Mouse (Mus musculus): Measurements from ENCODE around the gene Ppp2r5c.

Ppp2r5c gene

DNA sequence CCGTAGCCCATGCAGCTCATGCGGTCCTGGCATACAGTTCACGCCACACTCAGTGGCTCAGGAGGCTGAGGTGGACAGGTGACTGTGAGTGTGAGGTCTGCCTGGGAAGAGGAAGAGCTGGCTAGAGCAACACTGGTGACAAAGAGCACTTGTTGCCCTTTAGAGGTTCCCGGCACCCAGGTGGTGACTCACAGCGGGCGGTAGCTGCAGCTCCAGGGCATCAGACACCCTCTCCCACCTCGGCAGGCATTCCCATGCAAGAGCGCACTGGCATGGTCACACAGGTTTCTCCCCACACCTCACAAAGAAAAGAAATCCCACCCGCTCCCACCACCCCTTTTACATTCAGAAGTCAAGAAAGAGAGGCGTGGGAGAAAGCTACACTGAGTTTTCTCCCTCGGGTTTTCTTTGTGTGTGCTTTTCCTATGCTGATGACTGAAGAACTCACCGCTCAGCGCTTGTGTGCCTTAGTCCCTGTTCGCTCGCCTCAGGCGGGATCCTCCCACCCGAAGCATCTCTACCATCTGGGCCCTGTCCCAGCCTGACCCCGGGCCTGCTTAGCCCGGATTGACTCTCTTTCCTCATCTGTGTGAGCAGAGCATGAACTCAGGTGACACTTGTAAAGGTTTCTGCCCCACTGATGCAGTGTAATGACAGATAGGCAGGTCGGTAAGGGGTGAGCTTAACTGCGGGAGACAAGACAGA lies 108.8 kb downstream of the Ppp2r5c start:
- DNase-seq (ENCODE audit: low read depth, low spot score): peak; percentile 47

DNA sequence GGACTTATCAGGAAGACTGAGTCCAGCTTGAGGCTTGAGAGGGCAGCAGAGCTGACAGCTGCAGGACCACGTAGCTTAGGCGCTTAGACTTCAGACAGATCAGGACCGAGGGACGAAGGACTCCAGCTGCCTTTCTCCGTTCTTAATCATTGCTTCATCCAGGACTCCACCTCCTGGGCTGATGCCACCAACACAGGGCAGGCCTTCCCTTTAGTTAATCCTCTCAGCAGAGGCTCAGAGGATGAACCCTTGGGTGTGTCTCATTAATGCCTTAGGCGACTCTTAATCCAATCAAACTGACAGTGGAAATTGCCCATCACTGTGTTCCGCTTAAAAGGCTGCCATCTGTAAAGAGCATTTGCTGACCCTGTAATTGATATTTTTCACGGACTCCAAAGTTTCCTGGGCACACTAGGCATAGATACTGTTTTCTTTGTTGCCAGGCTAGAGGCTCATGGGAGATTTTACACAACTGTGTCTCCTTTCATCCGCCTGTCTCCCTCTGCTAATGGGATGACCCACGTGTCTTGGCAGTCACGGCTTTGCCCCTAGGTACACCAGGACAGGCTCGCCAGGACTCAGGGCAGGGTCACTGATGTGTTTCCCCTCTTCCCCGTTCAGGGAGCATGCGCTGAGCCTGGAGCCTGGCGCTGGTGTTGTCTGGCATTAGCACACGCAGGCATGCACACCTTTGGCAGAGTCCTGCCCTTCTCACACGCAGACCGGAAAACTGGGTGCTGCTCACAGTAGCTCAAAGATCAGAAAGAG lies 110.1 kb downstream of the Ppp2r5c start:
- DNase-seq (ENCODE audit: low read depth, low spot score): peak; percentile 87

DNA sequence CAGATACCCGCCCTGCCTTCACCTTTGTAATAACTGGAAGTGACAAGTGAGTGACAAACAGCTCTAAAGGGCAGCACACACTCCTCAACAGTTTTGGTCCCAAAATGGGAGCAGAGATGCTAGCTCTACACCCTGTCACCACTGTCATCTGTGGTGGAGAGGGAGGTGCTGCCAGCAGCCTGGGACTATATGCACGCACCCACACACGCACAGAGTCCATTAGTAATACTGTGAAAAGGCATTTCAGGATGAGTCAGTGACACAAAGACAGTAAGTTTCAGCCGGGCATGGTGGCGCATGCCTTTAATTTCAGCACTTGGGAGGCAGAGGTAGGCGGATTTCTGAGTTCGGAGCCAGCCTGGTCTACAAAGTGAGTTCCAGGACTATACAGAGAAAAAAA lies 111.3 kb downstream of the Ppp2r5c start:
- no peak for DNase-seq (ENCODE audit: low read depth, low spot score)

DNA sequence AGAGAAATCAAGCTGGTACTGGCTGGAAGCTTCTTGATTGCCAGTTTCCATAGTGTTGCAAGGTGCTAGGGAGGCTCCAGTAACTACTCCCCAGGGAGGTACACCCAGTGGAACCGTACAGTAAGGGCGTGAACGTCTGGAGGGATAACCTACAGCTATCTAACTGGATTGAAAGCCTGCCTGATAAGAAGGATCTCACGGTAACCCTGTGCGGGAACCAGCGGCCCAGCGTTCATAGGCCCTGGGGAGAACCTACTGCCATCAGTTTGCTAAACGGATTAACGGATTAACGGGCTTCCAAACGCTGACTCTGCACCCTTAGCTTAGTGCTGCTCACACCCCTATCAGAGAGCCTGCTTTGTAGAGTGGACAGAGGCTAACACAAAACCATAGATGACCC lies 116.5 kb downstream of the Ppp2r5c start:
- DNase-seq (ENCODE audit: low read depth, low spot score): peak; percentile 79

DNA sequence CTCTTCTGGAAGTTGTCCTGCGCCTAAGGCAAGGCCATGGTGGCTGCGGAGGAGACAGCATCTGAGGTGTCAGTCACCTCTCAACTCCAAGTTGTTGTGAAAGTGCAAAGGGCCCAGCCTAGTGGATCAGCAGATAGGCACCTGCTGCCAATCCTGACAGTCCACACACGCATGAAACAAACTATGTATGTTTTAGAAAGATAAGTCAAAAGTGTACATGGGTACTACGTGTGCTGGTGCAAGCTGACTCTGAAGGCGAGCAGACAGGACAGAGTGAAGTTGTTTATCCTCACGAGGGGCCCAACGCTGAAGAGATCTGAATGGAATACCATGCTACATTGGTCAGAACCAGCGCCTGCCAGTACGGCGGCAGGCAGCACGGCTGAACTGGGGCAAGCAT lies 117.9 kb downstream of the Ppp2r5c start:
- DNase-seq (ENCODE audit: low read depth, low spot score): no peak

DNA sequence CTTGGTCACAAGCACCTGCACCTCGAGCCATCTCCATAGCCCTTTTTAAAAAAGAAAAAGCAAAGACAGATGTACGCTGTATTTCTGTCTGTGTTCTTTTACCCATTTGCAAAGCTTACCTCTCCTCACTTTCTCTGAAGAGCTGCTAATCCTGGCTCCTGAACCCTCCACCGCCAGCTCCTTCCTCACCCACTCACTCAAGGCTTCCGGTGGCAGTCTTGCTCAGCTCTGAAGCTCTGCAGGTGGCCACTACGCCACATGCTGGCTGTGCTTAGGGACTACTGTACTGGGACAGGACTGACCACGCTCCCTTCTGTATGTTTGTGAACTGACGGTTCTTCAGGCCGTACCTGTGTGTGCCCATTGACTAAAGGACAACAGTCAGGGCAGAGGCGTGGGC lies 119.4 kb downstream of the Ppp2r5c start:
- no peak for DNase-seq (ENCODE audit: low read depth, low spot score)

DNA sequence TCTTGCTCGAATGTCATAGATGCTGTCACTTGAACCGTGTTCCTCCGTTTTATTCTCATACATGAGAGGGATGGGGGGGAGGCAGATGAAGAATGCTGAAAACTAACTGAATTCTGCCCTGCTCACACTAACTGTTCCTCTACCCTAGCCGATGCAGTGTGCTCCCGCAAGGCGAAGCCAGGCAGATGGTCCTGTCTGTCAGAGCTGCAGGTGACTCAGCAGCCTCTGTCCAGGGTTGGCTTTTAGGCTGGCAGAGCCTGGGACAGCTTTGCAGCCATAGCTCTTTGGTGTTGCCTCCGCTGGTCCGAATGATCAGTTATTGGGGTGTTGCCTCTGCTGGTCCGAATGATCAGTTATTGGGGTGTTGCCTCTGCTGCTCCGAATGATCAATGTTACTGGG lies 124.1 kb downstream of the Ppp2r5c start:
- DNase-seq (ENCODE audit: low read depth, low spot score): no peak

DNA sequence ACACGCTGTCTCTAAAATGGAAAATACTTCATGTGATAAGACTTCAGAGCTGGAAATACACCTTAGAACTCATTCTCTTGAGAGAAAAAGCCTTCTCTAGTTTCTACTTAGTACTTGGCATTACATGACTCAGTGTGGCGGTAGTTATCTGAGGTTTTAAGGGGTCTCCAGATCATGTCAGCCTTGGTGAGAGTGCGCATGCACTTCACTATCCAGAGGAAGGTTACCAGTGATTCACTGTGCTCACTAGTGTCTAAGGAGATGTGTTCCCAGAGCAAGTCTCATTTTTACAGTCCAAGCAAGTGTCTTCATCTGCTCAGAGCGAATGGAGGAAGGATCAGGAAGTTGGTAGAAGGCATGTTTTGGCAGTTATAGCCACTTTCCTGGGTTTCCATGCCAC lies 125.4 kb downstream of the Ppp2r5c start:
- no peak for DNase-seq (ENCODE audit: low read depth, low spot score)

DNA sequence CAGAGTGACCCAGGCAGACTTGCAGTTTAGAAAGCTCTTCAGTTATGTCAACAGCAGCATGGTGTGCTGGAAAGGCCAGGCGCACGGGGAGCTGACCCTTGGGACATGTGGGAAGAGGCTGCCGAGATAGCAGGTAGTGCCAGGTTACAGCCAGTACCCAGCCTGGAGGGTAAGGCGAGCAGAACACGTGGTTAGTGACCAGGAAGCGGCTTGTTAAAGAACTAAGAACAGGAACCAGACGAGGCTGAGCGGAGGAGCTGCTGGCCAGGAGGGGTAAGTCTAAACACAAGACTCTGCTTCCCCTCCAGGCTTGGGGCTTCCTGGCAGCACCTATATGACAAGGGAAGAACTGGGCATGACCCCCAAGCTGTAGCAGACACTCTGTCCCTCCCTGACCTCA lies 126.7 kb downstream of the Ppp2r5c start:
- no peak for DNase-seq (ENCODE audit: low read depth, low spot score)

DNA sequence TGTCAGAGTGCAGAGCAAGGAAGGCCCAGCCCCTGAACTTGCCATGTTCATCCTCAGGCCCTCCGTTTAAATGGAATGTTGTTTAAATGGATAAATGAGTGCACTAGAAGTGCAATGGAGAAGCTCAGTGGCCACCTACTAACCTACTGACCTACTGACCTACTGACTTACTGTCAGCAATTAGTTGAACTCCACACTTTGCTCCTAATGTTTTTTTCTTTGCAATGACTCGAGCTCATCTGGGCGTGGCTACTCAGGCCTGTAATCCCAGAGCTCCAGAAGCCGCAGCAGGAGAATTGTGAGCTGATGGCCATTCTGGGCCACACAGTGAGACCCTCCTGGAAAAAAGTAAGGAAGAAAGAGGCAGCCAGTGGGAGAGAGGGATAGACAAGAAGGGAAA lies 129.0 kb downstream of the Ppp2r5c start:
- DNase-seq (ENCODE audit: low read depth, low spot score): no peak

DNA sequence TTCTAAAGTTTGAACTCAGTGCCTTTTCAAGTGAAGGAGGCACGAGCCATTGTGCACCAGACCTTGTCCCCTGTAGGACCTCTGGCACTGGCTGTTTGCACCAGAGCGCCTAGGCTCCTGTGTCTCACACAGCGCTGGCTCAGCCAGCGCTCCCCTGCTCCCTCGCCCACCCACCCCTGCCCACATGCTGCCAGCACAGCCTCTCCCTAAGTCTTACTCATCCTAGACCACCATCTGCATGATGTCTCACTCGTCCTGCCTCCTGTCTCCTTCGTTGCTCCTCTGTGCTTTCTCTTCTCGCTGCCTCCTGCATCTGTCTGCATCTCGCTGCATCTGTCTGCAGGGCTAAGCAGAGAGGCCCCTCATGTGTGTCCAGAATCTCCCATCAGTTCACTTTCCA lies 131.4 kb downstream of the Ppp2r5c start:
- DNase-seq (ENCODE audit: low read depth, low spot score): no peak

DNA sequence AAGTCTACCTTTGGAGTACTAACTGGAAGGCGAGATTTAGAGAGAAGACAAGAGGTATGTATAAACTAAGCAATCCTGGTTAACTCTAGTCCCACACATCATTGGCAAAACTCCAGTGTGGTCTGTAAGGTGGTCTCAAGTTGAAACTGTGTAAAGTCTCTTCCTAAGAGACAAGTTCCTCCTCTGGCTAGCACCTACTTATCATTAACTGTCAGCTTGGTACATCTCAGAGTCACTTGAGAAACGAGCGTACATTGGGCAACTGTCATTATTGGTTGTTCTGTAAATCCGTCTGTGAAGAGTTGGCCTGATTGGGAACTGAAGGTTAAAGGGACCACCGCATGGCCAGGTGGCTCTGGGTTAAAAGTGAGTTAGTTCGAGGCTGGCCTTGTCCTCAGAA lies 141.7 kb downstream of the Ppp2r5c start:
- DNase-seq (ENCODE audit: low read depth, low spot score): no peak

DNA sequence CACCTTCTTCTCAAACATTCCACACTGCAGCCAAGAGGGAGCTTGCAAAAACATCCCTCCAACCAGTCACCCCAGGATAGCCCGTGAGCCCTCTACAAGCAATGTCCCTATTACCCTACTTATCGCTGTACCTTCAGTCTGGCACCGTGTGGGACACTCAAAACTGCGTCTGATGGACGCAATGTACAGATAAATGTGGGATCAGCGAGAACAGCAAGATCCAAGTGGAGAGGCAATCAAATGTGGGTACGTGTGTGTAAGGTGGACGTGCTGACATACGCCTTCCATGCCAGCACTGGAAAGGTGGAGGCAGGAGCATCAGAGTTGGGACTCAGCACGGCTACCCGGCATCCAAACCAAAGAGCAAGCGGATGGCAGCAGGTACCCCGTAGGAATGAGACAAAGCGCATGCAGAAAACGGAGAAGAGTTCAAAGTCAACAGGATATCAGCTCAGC lies 143.9 kb downstream of the Ppp2r5c start:
- DNase-seq (ENCODE audit: low read depth, low spot score): no peak

DNA sequence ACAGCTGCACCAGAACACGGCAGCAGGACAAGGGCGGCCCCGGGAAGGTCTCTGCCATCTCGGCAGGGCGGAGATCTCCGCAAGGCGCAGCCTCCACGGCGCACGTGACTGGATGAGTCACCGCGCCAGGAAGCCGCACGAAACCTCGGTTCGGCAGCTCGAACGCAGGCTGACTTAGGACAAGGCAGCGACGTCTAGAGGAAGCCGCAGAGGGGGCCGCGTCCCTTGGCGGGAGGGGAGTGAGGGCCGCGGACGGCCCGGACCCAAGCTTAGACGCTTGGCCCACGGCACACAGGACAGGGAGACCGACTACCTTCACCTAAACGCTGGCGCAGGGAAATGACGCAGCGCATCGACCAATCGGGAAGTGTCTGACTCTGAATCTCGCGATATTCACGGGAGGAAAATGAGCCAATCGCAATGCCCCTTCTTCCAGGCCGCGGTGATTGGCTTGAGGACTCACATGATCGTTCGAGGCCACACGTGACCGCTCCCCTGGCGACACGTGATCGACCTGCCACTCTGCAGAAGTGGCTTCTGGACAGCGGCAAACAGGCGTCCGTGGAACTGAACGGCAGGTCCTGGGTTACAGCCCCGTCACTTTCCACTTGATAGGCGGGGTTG lies 144.5 kb downstream of the Ppp2r5c start:
- peak; percentile 100 for DNase-seq (ENCODE audit: low read depth, low spot score)

DNA sequence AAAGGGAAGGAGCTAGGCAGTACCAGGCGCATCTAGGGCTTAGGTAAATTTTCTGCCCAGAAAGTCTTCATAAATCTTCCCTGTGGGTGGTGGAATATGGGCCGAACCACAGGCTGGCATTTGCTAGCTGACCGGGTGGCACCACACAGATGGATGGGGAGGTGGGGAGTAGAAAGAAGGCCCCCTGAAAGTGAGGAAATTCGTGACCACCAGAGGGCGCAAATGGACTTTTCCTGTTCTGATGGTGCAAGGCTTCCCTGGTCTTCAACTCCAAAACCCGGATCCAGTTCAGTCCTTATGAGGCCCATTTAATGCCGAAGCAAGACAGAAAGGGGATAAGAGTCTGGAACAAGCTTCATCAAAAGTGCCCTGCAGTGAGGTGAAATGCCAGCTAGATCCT lies 151.6 kb downstream of the Ppp2r5c start:
- DNase-seq (ENCODE audit: low read depth, low spot score): peak; percentile 50

DNA sequence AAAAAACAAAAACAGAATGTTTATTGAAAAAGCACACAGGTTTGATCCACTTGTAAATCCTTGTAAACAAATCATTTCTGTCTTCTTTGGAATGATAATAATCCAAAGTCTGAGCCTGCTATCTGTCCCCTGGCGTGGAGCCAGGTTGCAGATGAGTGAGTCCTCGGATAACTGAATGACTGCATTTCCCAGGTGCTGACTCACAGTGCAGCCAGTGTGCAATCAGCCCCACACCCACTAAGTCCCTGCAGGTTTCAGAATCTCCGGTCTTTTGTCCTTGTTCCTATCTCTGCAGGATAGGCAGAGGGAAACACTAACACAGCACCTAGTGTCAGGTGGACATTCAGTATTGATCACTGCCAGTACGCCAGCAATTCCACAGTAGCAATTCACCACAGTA lies 152.9 kb downstream of the Ppp2r5c start:
- no peak for DNase-seq (ENCODE audit: low read depth, low spot score)

DNA sequence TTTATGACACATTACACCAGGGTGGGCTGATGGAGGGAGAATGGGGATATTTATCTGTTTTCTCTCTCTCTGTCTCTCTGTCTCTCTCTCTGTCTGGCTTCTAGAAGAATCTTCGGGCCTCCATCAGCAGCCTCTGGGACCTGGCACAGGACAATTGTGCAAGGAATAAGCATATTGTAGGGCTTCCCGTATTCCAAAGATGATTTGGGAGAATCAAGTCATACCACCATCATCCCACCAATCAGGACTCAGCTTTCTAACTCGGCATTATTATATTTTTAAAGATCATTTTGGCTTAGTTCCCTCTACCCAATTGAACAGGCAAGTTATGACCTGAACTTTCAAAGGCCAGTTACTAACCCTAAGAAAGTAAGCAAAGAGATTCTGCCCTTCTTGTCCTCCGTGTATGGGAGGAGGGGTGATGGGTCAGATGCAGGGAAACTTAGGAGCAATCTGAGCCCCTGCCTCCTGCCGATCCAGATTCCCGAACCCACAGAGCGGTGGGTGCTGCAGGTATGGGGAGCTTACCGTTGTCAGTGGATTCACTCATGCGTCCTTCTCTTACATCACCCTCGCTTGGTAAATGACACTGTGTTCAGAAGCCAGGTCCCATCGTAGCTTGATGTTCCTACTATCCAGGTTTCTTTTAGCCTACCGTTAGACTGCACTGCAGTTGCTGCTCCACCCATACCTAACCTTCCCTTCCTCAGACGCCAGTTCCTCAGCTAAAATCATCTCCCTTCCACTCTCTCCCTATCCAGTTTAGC lies 153.5 kb downstream of the Ppp2r5c start:
- DNase-seq (ENCODE audit: low read depth, low spot score): no peak

DNA sequence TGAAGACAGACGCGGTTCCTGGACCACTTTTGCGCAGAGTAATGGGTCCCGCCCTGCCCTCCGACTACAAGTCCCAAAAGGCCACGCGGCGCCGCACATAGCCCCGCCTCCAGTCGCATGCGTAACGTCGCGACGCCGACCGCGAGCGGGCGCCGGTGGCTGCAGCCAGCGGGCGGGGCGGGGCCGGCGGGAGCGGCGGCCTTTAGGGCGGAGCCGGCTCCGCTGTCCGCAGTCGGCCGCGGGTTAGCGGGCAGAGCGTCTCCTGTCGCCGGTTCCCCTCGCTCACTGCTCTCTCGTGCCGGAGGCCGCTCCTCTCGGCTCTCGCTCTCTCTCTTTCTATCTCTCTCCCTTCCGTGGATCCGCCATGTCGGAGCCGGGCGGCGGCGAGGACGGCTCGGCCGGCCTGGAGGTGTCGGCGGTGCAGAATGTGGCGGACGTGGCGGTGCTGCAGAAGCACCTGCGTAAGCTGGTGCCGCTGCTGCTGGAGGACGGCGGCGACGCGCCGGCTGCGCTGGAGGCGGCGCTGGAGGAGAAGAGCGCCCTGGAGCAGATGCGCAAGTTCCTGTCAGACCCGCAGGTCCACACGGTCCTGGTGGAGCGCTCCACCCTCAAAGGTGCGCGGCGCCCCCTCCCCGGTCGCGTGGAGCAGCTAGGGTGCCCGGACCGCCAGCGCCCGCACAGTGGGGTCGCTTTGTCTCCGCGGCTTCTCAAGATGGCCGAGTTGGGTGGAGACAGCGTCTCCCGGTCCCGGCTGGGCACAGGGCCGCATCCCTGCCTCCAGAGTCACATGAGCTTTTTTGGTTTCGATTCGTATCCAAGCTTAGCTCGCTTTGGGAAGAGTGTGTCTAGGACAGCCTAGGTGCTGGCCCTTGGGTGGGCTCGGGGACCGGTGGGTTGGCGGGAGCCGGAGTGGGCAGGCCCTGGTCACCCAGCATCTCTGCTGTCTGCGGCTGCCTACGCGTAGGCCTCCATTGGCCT lies 154.6 kb downstream of the Ppp2r5c start, which contains the start of gene Dync1h1:
Dync1h1 (plus strand) TSS at position 212 of the 978 bp plus-strand sequence.
- peak; percentile 78 for DNase-seq (ENCODE audit: low read depth, low spot score)

DNA sequence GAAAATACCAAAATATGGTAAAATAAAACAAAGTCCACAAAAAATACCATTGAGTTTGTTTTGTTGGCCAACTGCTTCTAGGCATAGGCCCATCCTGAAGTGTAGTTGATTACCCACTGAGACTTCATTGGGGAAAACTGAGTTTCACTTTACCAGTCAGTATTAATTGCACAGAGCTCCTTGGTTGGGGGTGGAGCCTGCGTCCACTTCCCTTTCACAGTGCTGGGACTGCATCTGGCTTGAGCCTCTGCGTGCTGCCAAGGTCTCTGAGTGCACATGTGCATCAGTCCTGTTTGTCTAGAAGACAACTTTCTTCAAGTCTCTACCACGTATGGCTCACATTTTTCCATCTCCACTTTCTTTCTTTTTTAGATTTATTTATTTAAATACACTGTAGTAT lies 159.2 kb downstream of the Ppp2r5c start:
- no peak for DNase-seq (ENCODE audit: low read depth, low spot score)

DNA sequence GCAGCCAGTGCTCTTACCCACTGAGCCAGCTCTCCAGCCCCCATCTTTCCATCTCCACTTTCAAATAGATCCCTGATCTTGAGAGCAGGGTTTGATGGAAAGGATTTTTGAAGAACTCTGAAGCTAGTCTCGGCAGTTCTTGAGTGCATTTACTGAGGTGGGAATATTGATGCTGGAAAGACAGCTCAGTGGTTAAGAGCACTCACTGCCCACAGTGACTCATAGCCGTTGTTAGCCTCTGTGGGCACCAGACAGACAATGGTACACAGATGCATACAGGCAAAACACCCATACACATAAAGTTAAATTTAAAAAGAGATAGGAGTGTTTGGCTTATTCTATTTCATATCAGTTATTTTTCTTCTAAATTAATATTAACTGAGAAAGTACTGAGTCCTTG lies 159.8 kb downstream of the Ppp2r5c start:
- no peak for DNase-seq (ENCODE audit: low read depth, low spot score)

All from retina, adult 2 months (tissue).